Mouse (Mus musculus): ENCODE measurements around the gene Ripk1.

GRCm38 (mm10) chr13:33989625-33990024, 12.5 kb upstream of the Ripk1 start:
- no peak for TF ChIP-seq CTCF (IDR thresholded peaks at IDR 0.05; ENCODE audit: control insufficient read depth, insufficient read depth, insufficient read length)
- no peak for TF ChIP-seq USF1 (IDR thresholded peaks at IDR 0.05; ENCODE audit: low read depth)
- TF ChIP-seq CEBPB (IDR thresholded peaks at IDR 0.05; ENCODE audit: low read depth), result no peak
- no peak for TF ChIP-seq FOSL1 (IDR thresholded peaks at IDR 0.05; ENCODE audit: insufficient read depth, low read length, poor library complexity, severe bottlenecking)
- no peak for TF ChIP-seq MYOD1 (IDR thresholded peaks at IDR 0.05; ENCODE audit: control insufficient read depth, insufficient read length, low read depth)
- no peak for TF ChIP-seq MYOG (IDR thresholded peaks at IDR 0.05; ENCODE audit: control insufficient read depth, extremely low read depth, insufficient read length)
- TF ChIP-seq MAX (IDR thresholded peaks at IDR 0.05), result no peak

Measured in C2C12 (cell line).